Mouse (Mus musculus): Measurements from ENCODE around the gene Pold2.

Gene Pold2

GRCm38 (mm10) chr11:5877921-5878526, at the start of gene Pold2:
Gene Pold2, minus strand, starts transcription at chr11:5878292.
- DNase-seq (ENCODE audit: low spot score): peak; percentile 90

GRCm38 (mm10) chr11:5926696-5927220, 48.7 kb upstream of the Pold2 start:
- DNase-seq (ENCODE audit: low spot score): no peak

- no peak for DNase-seq (ENCODE audit: low spot score)
Observed at GRCm38 (mm10) chr11:5924699-5925098, 46.6 kb upstream of the Pold2 start.

- DNase-seq (ENCODE audit: low spot score): no peak
Observed at GRCm38 (mm10) chr11:5920323-5920960, 42.4 kb upstream of the Pold2 start.

GRCm38 (mm10) chr11:5919606-5920005, 41.5 kb upstream of the Pold2 start:
- DNase-seq (ENCODE audit: low spot score): no peak

GRCm38 (mm10) chr11:5918111-5918510, 40.0 kb upstream of the Pold2 start:
- DNase-seq (ENCODE audit: low spot score): no peak

- no peak for DNase-seq (ENCODE audit: low spot score)
Observed at GRCm38 (mm10) chr11:5916178-5916548, 38.1 kb upstream of the Pold2 start.

- DNase-seq (ENCODE audit: low spot score): no peak
Observed at GRCm38 (mm10) chr11:5915429-5916177, 37.5 kb upstream of the Pold2 start.

- no peak for DNase-seq (ENCODE audit: low spot score)
Observed at GRCm38 (mm10) chr11:5914940-5915339, 36.8 kb upstream of the Pold2 start.

- DNase-seq (ENCODE audit: low spot score): no peak
Observed at GRCm38 (mm10) chr11:5913936-5914335, 35.8 kb upstream of the Pold2 start.

- no peak for DNase-seq (ENCODE audit: low spot score)
Observed at GRCm38 (mm10) chr11:5913256-5913655, 35.2 kb upstream of the Pold2 start.

- peak; percentile 39 for DNase-seq (ENCODE audit: low spot score)
Observed at GRCm38 (mm10) chr11:5912635-5913034, 34.5 kb upstream of the Pold2 start.

GRCm38 (mm10) chr11:5908642-5909041, 30.6 kb upstream of the Pold2 start:
- DNase-seq (ENCODE audit: low spot score): no peak

GRCm38 (mm10) chr11:5907096-5907495, 29.0 kb upstream of the Pold2 start:
- no peak for DNase-seq (ENCODE audit: low spot score)

- DNase-seq (ENCODE audit: low spot score): no peak
Observed at GRCm38 (mm10) chr11:5905778-5906518, 27.9 kb upstream of the Pold2 start.

- DNase-seq (ENCODE audit: low spot score): no peak
Observed at GRCm38 (mm10) chr11:5904871-5905270, 26.8 kb upstream of the Pold2 start.

- no peak for DNase-seq (ENCODE audit: low spot score)
Observed at GRCm38 (mm10) chr11:5904357-5904756, 26.3 kb upstream of the Pold2 start.

- no peak for DNase-seq (ENCODE audit: low spot score)
Observed at GRCm38 (mm10) chr11:5903844-5904243, 25.8 kb upstream of the Pold2 start.

- no peak for DNase-seq (ENCODE audit: low spot score)
Observed at GRCm38 (mm10) chr11:5902390-5902789, 24.3 kb upstream of the Pold2 start.

- no peak for DNase-seq (ENCODE audit: low spot score)
Observed at GRCm38 (mm10) chr11:5901950-5902349, 23.9 kb upstream of the Pold2 start.

GRCm38 (mm10) chr11:5901320-5901719, 23.2 kb upstream of the Pold2 start:
- no peak for DNase-seq (ENCODE audit: low spot score)

GRCm38 (mm10) chr11:5899286-5899685, 21.2 kb upstream of the Pold2 start:
- no peak for DNase-seq (ENCODE audit: low spot score)
